Mouse (Mus musculus) kidney, embryonic 16.5 days (tissue): Measurements from ENCODE around the gene Kcnj4. TPM values are rescaled to one million over a fixed set of nuclear protein-coding genes. Genes with fewer than 3 reads are reported as not detected.
A peak's percentile ranks its signal among the peaks of the same experiment; 100 is the strongest.
"Not testable (repeated sequence)": the region's sequence is repeated elsewhere in the genome, so short reads cannot be mapped to it uniquely, and the experiment has no call there.

Experiments used
- ATAC-seq: fragments of 200-750 bp; cut with Nextera tagmentation; 2 replicates; pipeline ENCODE4 v1.8.0; 2017; ENCODE audit warnings: moderate TSS enrichment; ENCODE audit not compliant: low FRiP score, low TSS enrichment
- H3K27ac ChIP-seq: fragments of 300-500 bp; sonication (generic); 2 replicates; pipeline ENCODE4 v1.5.1; 2014; ENCODE audit warnings: low read length
- H3K27me3 ChIP-seq: fragments of 300-500 bp; sonication (generic); 2 replicates; pipeline ENCODE4 v1.6.1; 2014; ENCODE audit warnings: low read length, control low read depth, mixed read lengths; ENCODE audit not compliant: insufficient read depth
- H3K36me3 ChIP-seq: fragments of 300-500 bp; sonication (generic); 2 replicates; pipeline ENCODE4 v1.6.1; 2014; ENCODE audit warnings: low read length, control low read depth, mixed read lengths; ENCODE audit not compliant: insufficient read depth
- H3K4me1 ChIP-seq: fragments of 300-500 bp; sonication (generic); 2 replicates; pipeline ENCODE4 v1.6.1; 2014; ENCODE audit warnings: low read length, control low read depth, mixed read lengths; ENCODE audit not compliant: insufficient read depth
- H3K4me2 ChIP-seq: fragments of 300-500 bp; sonication (generic); replicated peaks from 2 replicates; pipeline ENCODE4 v1.6.1; 2014; ENCODE audit warnings: low read depth, low read length
- H3K4me3 ChIP-seq: fragments of 300-500 bp; sonication (generic); 2 replicates; pipeline ENCODE4 v1.5.1; 2014; ENCODE audit warnings: mild to moderate bottlenecking, low read length
- H3K9ac ChIP-seq: fragments of 300-500 bp; sonication (generic); replicated peaks from 2 replicates; pipeline ENCODE4 v1.6.1; 2014; ENCODE audit warnings: low read length
- H3K9me3 ChIP-seq: fragments of 300-500 bp; sonication (generic); 2 replicates; pipeline ENCODE4 v1.6.1; 2016; ENCODE audit warnings: low read length, control low read depth
- WGBS: fragments of 180-500 bp; shearing (Covaris S2); extraction: QIAGEN DNeasy Blood & Tissue Kit; methylation state at CpG from one replicate; pipeline ENCODE4 v1.1.7; 2014; 5-methylcytosine and 5-hydroxymethylcytosine counted together
- polyA plus RNA-seq: library from polyadenylated mRNA; unstranded; fragments of >200 nt; fragmentation: Nextera tagmentation; extraction: Ambion mirVana; gene quantifications from 2 replicates; pipeline ENCODE4 v1.2.1, GENCODE M21; 2015

The Kcnj4 gene
- polyA plus RNA-seq, 1 experiment from 2014 or later: 0.16 TPM

GRCm38 (mm10) chr15:79469577-79469976, 35.5 kb downstream of the Kcnj4 start:
- H3K9ac ChIP-seq: no peak overlapping the region

GRCm38 (mm10) chr15:79466601-79467286, 38.3 kb downstream of the Kcnj4 start:
- Histone ChIP-seq H3K36me3 (no peaks in the 10 kb centered on the region), H3K4me3 (no peak overlapping the region), H3K9ac (0 out of 2 replicates have a peak overlapping the region, but pooled peaks have one; percentile 4), H3K4me2 (no peak overlapping the region), H3K9me3 (no peaks in the 10 kb centered on the region), H3K27me3 (peaks cover 7% of the 10 kb centered on the region), H3K27ac (no peak overlapping the region), H3K4me1 (peaks cover 7% of the 10 kb centered on the region; the same call in 1 of the 2 replicates)
- 6% methylated on average over 18 of the region's 18 CpGs for WGBS
- ATAC-seq: peak; percentile 78

More at GRCm38 (mm10) chr15:79469577-79469976, 35.5 kb downstream of the Kcnj4 start:
- Histone ChIP-seq H3K9me3 (peaks cover 3% of the 10 kb centered on the region; the same call in 1 of the 2 replicates), H3K36me3 (no peaks in the 10 kb centered on the region), H3K4me2 (no peak overlapping the region), H3K27me3 (no peaks in the 10 kb centered on the region), H3K27ac (no peak overlapping the region), H3K4me1 (peaks cover 7% of the 10 kb centered on the region; the same call in 1 of the 2 replicates), H3K4me3 (no peak overlapping the region)
- no peak for ATAC-seq
- WGBS: 70% methylated on average over 5 of the region's 5 CpGs

GRCm38 (mm10) chr15:79456546-79456945, 48.5 kb downstream of the Kcnj4 start:
- H3K4me3 ChIP-seq: no peak overlapping the region
- ATAC-seq: no peak
- H3K9me3 ChIP-seq: no peaks in the 10 kb centered on the region
- no peaks in the 10 kb centered on the region; the same call in 1 of the 2 replicates for H3K27me3 ChIP-seq
- H3K36me3 ChIP-seq: no peaks in the 10 kb centered on the region
- no peak overlapping the region for H3K27ac ChIP-seq
- H3K9ac ChIP-seq: no peak overlapping the region
- H3K4me2 ChIP-seq: no peak overlapping the region
- peaks cover 7% of the 10 kb centered on the region; the same call in 1 of the 2 replicates for H3K4me1 ChIP-seq
- WGBS: 70% methylated on average over 6 of the region's 6 CpGs

- not testable (repeated sequence) for H3K9ac ChIP-seq, H3K4me1 ChIP-seq, H3K36me3 ChIP-seq, ATAC-seq, H3K4me2 ChIP-seq, H3K27ac ChIP-seq, H3K4me3 ChIP-seq, H3K27me3 ChIP-seq, H3K9me3 ChIP-seq
- WGBS: 61% methylated on average over 6 of the region's 6 CpGs
Measured at GRCm38 (mm10) chr15:79456104-79456503, 48.9 kb downstream of the Kcnj4 start.

- peak; percentile 92 for ATAC-seq
- Histone ChIP-seq H3K4me1 (peaks cover 7% of the 10 kb centered on the region; the same call in 1 of the 2 replicates), H3K4me2 (peak within 1 kb of the TSS; percentile 56), H3K9ac (peak within 1 kb of the TSS; percentile 56), H3K9me3 (no peaks in the 10 kb centered on the region), H3K27ac (no peak within 1 kb of the TSS), H3K27me3 (no peaks in the 10 kb centered on the region), H3K4me3 (peak within 1 kb of the TSS; percentile 36), H3K36me3 (no peaks in the 10 kb centered on the region)
- WGBS: 1% methylated on average over 24 of the region's 24 CpGs
Measured at GRCm38 (mm10) chr15:79455106-79455810, 49.8 kb downstream of the Kcnj4 start, which contains the start of gene Csnk1e. Gene Csnk1e, minus strand, starts transcription at chr15:79455566.

GRCm38 (mm10) chr15:79453831-79454230, 51.2 kb downstream of the Kcnj4 start:
- no peaks in the 10 kb centered on the region for H3K27me3 ChIP-seq
- no peaks in the 10 kb centered on the region for H3K36me3 ChIP-seq
- no peak overlapping the region for H3K4me3 ChIP-seq
- H3K9ac ChIP-seq: no peak overlapping the region
- H3K4me2 ChIP-seq: no peak overlapping the region
- peaks cover 7% of the 10 kb centered on the region; the same call in 1 of the 2 replicates for H3K4me1 ChIP-seq
- H3K27ac ChIP-seq: no peak overlapping the region
- ATAC-seq: no peak
- no peaks in the 10 kb centered on the region for H3K9me3 ChIP-seq
- WGBS: 87% methylated on average over 4 of the region's 4 CpGs

GRCm38 (mm10) chr15:79448041-79448440, 57.0 kb downstream of the Kcnj4 start:
- Histone ChIP-seq H3K4me2 (no peak overlapping the region), H3K4me1 (peaks cover 3% of the 10 kb centered on the region; the same call in 1 of the 2 replicates), H3K4me3 (no peak overlapping the region), H3K36me3 (no peaks in the 10 kb centered on the region), H3K9me3 (no peaks in the 10 kb centered on the region), H3K27ac (no peak overlapping the region), H3K9ac (no peak overlapping the region), H3K27me3 (no peaks in the 10 kb centered on the region)
- ATAC-seq: no peak
- 96% methylated on average over 3 of the region's 3 CpGs for WGBS

- no peak for ATAC-seq
- whole genome bisulfite sequencing: 80% methylated on average over 8 of the region's 8 CpGs
- no peak overlapping the region for H3K27ac ChIP-seq
- peaks cover 11% of the 10 kb centered on the region for H3K4me1 ChIP-seq
- H3K27me3 ChIP-seq: no peaks in the 10 kb centered on the region
- H3K36me3 ChIP-seq: no peaks in the 10 kb centered on the region
- H3K9ac ChIP-seq: no peak overlapping the region
- no peak overlapping the region for H3K4me2 ChIP-seq
- H3K9me3 ChIP-seq: no peaks in the 10 kb centered on the region
- no peak overlapping the region for H3K4me3 ChIP-seq
Measured at GRCm38 (mm10) chr15:79445786-79446654, 59.0 kb downstream of the Kcnj4 start.

GRCm38 (mm10) chr15:79443856-79444410, 61.1 kb downstream of the Kcnj4 start:
- Histone ChIP-seq H3K27me3 (no peaks in the 10 kb centered on the region), H3K4me1 (peaks cover 32% of the 10 kb centered on the region), H3K9me3 (no peaks in the 10 kb centered on the region), H3K36me3 (no peaks in the 10 kb centered on the region), H3K27ac (no peak overlapping the region), H3K9ac (no peak overlapping the region), H3K4me2 (no peak overlapping the region), H3K4me3 (no peak overlapping the region)
- WGBS: 62% methylated on average over 7 of the region's 7 CpGs
- no peak for ATAC-seq
